Mouse (Mus musculus): ENCODE measurements around the gene Rad50.
A peak's percentile ranks its signal among the peaks of the same experiment; 100 is the strongest.

The Rad50 gene

DNA sequence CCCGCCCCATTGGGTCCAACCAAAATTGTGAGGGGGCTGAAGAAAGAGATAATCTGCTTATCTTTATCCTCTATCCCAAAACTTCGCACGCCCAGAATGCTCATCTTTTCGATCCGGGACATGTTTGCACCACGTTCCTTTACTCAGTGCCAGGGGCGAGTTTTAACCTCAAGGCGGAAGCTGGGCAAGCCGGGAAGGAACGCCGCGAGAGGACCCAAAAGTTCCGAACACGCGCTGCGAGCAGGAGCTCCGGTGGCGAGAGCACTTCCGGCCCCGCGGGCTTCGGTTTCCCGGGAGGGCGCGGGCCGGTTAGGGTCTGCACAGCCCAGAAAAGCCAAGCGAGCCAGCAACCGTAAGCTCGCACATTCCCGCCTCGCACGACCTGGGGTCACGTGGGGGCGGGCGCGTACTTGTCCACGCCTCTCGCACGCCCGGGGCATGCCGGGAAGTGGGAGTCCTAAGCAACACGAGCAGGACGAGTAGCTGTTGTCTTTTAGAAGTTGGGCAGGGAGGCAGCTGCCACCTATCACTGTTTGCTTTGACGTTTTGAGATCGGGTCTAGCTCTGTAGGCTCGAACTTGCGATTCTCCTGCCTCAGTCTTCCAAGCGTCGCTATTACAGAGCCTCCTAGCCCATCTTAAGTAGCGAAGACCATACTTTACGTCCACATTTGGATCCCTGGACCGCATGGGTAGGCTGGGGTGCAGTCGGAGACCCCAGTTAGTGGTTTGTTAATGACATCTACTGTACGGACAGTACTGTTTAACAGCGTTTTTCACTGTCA lies at the start of gene Rad50:
Gene Rad50, minus strand, starts transcription at position 386 of the 784 bp plus-strand sequence.
- DNase-seq (ENCODE audit: low spot score in 2 of 2), result peak; percentile 89 to 97

DNA sequence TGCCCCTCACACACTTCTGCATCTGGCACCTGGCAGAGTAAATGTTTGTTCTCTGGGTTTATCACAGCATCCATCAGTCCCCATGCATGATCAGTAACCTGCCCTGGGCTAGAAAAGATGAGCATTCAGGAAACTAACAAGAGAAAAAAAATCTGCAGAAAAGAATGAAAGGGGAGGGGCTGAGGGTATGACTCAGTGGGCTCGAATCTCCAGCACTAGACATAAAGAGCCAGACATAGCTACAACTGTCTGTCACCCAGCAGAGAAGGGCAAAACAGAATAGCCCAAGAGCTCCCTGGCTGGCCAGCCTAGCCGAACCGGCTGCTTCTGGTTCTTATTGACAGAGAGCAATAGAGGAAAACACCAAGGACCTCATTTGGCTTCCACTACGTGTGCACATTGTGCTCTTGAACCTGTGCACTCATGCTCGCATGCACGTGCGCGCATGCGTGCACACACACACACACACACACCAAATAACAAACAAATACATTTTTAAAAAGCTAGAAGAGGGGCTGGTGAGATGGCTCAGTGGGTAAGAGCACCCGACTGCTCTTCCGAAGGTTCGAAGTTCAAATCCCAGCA lies 48.0 kb upstream of the Rad50 start:
- no peak for DNase-seq (ENCODE audit: low spot score in 2 of 2)

DNA sequence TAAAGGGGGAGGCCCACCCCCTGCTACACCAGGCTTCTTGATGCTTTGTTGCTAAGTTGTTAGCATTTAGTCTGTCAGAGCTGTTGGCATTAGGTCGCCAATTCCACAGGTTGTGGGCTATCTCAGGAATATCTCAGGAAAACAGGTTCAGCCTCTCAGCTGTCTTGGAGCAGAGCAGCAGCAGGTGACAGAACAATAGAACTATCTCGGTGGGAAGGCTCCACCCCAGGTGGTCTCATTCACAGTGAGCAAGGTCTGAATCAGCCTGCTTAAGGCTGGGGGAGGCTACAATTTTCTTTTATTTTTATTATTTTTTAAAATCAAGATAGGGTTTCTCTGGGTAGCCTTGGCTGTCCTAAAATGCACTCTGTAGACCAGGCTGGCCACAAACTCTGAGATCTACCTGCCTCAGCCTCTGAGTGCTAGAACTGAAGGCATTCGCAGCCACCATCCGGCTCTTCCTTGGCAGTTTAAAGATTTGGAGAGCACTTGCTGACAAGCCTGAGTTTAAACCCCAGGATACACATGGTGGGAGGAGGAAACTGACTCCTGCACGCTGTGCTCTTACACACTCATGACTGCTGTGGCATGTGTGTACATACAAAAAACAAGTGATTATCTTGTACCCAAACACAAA lies 42.7 kb upstream of the Rad50 start:
- no peak for DNase-seq (ENCODE audit: low spot score in 2 of 2)

DNA sequence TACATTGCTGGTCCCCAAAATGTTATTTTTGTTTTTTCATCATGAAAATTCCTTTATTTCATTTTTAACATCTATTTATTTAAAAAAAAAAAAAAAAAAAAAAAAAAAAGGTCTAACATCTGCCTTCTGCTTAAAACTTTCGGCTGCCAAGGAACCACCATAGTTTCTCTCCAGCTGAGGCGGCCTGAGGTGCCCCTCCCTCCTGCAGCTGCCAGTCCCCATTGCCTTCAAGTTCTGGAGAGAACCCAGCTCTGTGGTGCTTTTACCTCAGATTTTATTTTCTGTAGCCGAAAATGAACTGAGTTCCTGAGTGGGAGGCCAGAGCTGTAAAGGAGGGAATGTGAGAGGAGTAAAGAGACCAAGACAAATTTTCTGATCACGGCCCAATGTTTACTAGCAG lies 42.2 kb upstream of the Rad50 start:
- no peak for DNase-seq (ENCODE audit: low spot score in 2 of 2)

DNA sequence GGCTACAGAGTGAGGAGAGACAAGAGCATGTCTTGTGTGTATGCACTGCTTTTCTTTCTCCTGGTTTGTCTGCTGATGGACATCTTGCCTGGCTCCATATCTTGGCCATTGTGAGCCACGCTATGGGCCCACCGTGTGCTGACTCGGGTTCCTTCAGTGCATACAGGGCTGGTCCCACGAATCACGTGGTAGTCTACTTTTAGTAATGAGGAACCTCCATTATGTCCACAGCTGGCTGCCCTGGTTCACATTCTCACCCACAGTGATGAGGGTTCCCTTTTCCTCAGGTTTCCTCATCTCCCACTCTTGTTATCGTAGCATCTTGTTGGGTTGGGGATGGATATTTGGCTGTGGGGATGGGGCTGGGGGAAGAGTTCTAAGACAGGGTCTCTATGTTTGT lies 41.5 kb upstream of the Rad50 start:
- DNase-seq (ENCODE audit: low spot score in 2 of 2), result no peak

DNA sequence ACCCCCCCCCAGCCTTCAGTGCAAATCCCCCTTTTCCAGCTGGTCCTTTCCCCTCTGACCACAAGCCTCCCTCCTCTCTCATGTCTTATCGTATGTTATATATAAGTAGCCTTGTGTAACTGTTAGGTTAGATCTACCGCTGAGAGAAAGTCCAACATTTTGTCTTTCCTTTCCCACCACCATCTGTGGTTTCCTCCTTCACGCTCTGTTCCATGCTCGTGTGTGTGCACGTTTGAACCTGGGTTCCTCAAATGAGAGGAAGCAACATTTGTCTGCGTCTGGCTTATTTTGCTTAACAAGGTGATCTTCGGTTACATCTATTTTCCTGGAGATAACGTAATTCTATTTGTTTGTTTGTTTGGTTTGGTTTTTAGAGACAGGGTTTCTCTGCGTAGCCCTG lies 40.9 kb upstream of the Rad50 start:
- DNase-seq (ENCODE audit: low spot score in 2 of 2), result no peak

DNA sequence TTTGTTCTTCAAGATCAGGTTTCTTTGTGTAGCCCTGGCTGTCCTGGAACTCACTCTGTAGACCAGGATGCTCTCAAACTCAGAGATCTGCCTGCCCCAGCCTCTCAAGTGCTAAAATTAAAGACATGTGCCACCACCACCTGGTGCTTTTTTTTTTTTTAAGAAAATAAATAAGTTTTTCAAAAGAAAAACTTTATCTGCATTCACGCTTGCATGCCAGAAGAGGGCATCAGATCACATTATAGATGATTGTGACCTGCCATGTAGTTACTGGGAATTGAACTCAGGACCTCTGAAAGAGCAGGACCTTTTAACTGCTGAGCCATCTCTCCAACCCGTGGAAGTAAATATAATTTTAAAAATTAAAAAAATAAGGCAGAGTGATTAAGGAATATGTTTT lies 38.1 kb upstream of the Rad50 start:
- no peak for DNase-seq (ENCODE audit: low spot score in 2 of 2)

DNA sequence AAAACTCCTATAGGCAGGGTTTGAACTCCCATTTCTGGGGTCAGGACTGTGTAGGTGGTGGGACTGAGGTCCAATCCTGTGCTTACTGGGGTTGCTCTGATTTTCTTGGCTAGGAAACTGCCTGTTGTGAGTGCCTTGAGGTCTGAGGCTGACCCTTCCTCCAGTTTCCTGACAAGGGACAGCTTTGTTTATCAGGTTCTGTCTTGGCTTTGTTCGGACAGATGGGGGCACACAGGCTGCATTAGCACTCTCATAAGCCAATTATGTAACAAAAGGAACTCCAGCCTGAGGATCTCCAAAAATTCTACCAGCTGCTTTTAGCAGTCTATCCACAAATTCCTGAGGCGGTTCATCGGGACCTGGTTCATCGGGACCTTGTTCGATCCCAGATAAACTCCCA lies 35.2 kb upstream of the Rad50 start:
- no peak for DNase-seq (ENCODE audit: low spot score in 2 of 2)

DNA sequence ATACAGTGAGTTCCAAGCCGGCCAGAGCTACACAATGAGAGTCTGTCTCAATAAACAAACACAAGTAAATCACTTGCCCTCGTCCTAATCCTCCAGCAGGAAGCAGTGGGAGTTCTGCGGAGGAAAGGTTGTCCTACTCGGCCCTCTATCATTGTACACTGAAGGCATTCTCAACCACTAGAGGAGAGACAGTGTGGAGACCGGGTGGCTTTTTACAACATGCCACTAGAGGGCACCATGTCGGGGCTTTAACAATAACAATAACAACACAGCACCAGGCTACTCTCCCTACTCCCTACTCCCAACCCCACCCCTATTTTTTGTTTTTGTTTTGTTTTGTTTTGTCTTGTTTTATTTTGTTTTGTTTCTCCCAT lies 30.4 kb upstream of the Rad50 start:
- DNase-seq (ENCODE audit: low spot score in 2 of 2), result peak in 1 of 2 experiments; percentile 71

DNA sequence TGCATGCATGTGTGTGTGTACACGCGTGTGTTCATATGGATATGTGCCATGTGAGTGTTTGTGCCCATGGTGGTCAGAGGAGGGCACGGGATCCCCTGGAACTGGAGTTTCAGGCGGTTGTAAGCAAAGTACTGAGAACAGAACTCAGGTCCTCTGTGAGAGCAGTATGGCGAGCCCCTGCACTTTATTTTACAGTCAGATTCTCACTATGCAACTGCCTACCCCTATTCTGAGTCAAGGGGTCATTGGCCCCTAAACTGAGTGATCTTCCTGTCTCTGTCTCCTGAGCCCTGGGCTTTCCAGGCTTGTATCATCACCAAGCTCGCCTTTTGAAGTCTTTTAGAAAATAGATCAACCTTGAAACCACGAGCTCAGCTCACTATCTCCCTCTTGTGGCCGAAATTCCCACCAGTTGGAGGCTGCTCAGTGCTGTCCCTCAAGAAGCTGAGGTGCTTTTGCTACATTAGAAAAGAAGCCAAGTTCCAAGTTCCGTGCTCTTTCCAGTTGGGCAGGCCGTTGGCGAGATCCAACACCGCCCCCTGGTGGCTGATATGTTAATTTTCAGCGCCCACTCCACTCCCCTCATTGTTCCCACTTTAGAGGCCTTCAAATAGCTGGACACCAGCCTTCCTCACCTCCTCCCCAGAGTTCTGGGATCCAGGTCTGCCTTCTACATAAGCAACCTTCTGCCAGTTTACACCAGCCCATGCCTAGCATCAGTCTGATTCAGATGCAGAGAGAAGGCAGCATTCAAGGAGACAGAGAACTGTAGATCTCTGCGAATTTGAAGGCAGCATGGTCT lies 29.9 kb upstream of the Rad50 start:
- peak; percentile 56 to 79 for DNase-seq (ENCODE audit: low spot score in 2 of 2)

DNA sequence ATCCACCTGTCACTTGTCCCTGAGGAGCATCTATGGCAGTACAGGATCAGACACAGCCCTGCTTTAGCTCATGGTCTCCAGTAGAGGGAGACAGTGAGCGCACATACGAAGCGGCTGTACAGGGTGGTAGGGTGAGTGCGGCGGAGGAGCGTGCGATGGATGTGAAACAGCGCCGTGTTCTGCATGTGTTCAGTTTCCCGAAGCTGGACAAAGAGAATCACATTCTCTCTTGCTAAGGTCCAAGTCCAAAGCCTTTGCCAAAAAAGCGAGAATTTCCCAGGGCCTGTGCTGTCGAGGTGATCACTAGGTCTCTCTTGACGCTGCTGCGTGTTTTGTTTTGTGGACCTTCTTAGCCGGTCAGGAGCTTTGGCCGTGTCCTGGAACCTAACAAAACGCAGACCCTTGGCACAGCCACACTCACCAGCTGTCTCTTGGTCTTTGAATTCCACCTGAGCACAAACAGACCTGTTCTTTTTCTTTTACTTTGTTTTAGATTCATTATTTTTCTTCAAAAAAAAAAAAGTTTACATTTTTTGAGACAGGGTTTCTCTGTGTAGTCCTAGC lies 28.6 kb upstream of the Rad50 start:
- DNase-seq (ENCODE audit: low spot score in 2 of 2), result peak; percentile 31 to 71

DNA sequence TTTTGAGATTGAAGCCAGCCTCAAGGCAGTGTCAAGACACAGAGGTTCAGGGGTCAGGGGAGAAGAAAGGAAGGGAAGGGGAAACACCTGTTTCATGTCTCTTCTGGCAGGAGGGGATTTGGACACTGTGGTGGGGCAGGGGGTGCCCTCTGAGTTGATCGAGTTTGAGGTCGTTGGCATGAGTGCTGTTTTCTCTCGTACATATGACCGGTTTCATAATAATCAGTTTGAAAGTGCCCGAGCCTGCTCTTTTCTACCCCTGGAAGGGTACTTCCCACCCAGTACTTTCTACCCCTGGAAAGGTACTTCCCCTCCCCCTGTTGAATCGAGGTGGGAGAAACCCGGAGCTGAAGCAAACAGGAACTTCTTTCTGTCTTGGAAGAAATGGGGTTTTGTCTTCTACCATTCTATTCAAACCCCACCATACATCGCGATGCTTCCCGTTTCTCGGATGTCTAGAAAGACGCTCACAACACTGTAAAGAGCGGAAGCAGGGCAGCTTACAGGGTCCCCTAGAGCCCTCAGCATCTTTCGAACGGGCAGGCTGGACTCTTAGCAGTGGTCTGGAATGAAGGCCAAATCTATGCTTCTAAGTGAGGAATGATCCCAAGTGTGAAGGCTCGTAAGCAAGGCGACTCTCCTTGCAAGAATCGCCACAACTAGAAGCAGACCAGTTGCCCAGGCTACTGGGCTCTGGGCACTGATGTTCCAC lies 28.0 kb upstream of the Rad50 start:
- peak in 1 of 2 experiments; percentile 11 for DNase-seq (ENCODE audit: low spot score in 2 of 2)

DNA sequence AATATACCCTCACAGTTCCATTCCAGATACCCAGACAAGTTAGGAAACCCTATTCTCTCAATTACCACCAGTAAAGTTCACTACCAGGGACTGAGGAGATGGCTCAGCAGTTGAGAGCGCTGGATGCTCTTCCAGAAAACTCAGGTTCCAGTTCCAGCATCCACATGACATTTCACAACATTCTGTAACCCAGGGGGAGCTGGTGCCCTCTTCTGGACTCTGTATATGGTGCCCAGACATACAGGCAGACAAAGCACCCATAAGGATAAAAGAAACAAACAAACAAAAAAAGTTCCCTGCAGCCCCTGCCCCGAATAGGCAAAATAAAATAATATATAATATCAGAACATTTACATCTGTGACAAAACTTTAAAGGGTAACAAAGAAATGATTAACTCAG lies 27.3 kb upstream of the Rad50 start:
- DNase-seq (ENCODE audit: low spot score in 2 of 2), result no peak

DNA sequence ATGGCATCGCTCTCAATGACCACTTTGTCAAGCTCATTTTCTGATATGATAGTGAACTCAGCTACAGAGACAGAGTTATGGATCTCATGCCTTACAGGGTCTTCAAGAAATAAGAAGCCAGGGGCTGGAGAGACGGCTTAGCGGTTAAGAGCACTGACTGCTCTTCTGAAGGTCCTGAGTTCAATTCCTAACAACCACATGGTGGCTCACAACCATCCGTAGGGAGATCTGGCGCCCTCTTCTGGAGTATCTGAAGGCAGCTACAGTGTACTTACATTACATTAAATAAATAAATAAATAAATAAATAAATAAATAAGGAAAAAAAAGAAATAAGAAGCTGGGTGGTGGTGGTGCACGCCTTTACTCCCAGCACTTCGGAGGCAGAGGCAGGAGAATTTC lies 26.7 kb upstream of the Rad50 start:
- no peak for DNase-seq (ENCODE audit: low spot score in 2 of 2)

DNA sequence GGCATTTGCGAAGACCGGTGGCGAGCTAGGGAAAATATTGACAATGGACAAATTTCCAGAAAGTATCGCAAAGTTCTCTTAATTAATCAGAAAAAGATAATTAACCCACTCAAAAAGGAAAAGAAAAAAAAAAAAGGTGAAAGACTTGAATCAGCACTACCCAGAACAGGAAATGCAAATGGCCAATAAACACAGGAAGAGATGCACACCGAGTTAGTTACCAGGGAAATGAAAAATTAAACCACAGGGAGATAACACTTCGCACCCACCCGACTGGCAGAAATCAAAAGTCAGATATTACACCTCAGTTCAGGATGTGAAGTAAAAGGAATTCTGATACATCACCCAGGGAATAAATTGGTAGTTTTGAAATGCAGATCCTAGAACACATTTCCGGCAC lies 25.1 kb upstream of the Rad50 start:
- DNase-seq (ENCODE audit: low spot score in 2 of 2), result no peak

DNA sequence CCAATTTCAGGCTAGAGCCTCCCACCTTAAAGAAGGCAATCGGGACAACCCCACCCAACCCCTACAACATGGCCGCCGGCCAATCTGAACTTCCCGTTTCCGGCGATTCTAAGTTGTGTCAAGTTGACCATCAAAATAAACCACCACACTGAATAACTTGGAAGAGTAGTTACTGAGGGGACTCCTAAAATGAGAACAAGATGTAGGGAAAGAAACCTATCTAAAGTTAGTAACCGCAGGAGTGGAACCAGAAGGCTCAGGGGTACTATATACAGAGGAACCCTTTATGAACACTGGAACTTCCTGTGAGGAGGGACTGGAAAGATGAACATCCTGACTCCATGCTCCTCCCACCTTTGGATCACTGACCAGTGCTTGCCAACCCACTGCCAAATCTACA lies 24.3 kb upstream of the Rad50 start:
- DNase-seq (ENCODE audit: low spot score in 2 of 2), result no peak

DNA sequence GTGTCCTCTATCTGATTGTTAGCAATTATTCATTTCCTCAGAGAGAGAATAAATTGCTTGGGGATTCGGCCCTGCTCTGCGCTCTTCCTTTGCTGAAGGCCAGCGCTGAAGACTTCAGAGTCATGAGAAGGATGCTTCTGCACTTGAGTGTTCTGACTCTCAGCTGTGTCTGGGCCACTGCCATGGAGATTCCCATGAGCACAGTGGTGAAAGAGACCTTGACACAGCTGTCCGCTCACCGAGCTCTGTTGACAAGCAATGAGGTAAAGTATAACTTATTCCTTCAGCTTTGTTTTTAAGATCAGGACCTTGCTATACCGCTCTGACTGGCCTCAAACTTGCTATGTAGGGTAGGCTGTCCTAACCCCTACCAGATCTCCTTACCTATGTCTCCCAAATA lies 13.6 kb upstream of the Rad50 start, which contains the start of gene Il5:
Gene Il5, plus strand, starts transcription at position 80 of the 400 bp plus-strand sequence.
- no peak for DNase-seq (ENCODE audit: low spot score in 2 of 2)

DNA sequence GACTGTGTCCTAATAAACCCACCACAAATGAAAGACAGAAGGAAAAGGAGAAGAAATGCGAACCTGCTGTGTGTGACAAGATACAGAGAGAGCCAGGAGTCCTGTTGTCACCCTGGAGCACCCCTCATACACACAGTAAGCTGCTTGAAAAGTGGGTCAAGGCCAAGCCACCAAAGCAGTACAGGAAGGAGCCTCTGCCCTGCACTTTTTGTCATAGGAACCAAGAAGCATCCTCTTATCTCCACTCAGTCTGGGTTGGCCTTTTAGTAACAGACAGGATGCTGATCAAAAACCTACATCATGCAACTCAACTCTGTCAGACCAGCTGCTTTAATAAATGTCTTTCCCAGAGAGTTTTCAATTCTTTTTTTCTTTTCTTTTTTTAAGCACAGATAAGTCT lies 12.6 kb upstream of the Rad50 start:
- no peak for DNase-seq (ENCODE audit: low spot score in 2 of 2)

DNA sequence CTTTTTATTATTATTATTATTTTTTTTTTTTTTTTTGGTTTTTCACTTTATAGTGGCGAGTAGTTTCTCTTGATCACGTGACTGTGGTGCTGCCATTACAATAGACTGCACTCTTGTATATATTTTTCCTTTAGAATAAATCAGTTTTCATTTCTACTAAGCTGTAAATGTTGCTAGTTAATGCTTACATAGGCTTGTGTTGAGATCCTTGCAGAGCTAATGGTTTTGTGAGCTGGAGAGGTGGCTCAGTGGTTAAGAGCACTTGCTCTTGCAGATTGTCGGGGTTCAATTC lies 545 bp upstream of the Rad50 start:
- DNase-seq (ENCODE audit: low spot score in 2 of 2), result no peak

DNA sequence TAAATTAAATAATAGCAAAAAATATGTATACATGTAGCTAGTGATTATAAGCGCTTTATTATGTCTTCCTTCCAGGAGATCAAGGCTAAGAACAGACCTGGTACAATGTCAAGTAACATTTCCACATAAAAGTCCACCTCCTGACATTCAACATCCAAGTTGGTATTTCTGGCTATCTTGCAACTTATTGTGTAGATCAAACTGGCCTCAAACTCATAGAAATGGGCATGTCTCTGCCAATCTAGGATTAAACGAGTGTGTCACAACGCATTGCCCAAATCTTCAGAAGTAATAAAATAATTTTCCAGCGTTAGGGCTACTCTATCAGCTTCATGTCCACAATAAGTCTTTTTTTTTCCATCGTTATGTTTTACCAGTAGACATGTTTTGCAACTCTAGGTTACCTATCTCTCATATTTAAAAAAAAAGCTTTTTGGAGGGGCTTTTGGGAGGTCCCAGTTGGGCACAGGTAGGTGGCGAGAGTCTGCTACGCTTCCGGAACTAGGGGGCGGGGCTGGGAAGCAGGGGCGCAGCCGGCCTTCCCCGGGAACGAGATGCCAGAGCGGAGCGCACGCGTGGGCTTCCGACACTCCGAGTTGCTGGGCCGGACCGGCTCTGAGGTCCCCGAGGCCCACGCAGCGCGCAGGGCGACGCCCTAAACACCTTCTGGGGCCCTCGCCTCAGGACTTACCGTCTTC lies 734 bp downstream of the Rad50 start:
- DNase-seq (ENCODE audit: low spot score in 2 of 2), result peak in 1 of 2 experiments; percentile 66

DNA sequence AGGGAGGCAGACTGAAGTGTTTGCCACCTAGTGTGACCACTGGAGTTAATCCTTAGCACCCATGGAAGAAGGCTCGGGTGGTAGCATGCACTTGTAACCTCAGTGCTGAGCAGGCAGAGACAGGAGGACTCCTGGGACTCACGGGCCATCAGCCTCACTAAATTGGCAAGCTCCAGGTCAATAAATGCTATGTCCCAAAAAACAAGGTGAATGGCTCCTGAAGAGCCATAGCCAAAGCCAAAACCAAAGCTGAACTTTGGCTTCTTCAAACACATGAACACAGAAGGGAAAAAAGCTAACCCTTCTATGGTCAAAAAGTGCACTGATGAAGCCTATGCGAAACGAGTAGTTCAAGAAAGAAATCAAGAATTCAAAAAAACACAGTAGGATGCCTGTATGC lies 7.8 kb downstream of the Rad50 start:
- DNase-seq (ENCODE audit: low spot score in 2 of 2), result no peak

All from spleen, postnatal 10 days (tissue).